Mouse (Mus musculus): ENCODE results near the gene Psenen.

DNA sequence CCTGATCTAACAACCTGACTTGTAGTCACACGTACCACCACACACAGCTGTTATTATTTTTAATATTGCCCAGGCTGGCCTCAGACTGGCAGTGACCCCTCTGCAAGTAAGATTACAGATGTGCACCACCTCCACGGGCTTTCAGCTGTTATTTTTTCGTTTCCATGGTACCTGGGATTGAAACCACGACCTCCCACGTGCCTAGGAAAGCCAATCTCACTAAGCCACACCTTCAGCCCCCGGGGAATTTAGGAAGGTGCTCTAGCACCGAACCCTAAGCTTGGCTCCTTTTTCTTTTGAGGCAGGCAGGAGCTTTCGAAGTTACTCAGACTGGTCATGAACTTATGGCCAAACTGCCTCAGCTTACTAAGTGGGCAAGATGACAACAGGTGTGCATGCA lies 41.0 kb upstream of the Psenen start:
- TF ChIP-seq CHD2 (IDR thresholded peaks at IDR 0.05; ENCODE audit: low read depth, low read length) (no peak), ZC3H11A (IDR thresholded peaks at IDR 0.05; ENCODE audit: borderline replicate concordance, low read depth, low read length) (no peak), ZNF384 (IDR thresholded peaks at IDR 0.05; ENCODE audit: low read depth, low read length) (no peak), MAFK (IDR thresholded peaks at IDR 0.05; ENCODE audit: insufficient read depth, low read depth, low read length) (no peak)

Measured in ES-E14 (cell line).